Mouse (Mus musculus) mouse trophoblast stem cell (cell line): ENCODE data around the gene Tubg1.
"Not testable (repeated sequence)": the region's sequence is repeated elsewhere in the genome, so short reads cannot be mapped to it uniquely, and the experiment has no call there.

Experiments
- in situ Hi-C, 2 experiments: fragments of 300-500 bp; cut with MseI, MboI; formaldehyde crosslinking; loops; 2 replicates in 1 of 2; 3 replicates in 1 of 2; pipeline ENCODE4 v1.15.1; 2025

Tubg1 gene

DNA sequence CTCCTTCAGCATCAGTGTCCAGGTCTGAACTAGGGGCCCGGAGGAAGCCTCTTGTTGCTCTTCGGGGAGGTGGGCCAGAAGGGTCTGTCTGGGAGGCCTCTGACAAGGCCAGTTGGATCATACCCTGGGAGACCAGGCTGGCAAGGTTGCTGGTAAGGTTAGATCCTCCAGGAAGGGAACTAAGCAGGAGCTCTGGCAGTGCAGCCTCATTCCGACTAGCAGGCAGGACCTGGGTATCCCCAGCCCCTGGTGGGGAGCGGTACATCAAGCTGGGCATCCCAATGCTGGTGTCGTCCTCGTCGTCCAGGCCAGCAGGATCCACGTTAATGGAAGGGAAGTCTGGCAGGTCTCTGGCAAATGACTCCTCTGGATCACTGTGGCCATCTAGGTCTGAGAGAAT, 21.5 kb upstream of the Tubg1 start:
- in situ Hi-C loops: no loop called here

DNA sequence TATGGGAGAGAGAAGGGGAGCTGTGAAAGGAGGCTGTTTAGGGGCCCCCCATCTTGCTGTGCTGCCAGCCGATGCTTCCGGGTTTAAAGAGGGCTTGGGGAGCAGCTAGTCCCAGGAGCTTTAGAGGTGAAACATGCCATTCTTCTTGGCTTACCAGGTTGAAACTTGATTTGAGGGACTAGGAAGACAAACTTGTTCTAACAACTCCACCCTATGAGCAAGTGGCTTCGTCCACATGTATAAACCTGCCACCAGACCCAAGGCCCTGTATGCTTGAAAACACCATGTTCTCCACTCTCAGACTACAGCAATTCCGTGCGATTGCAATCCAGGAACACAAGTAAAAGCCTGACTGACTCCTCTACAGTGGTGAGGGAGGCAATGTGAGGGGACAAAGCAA, 16.7 kb upstream of the Tubg1 start:
- in situ Hi-C loops: no loop called here

DNA sequence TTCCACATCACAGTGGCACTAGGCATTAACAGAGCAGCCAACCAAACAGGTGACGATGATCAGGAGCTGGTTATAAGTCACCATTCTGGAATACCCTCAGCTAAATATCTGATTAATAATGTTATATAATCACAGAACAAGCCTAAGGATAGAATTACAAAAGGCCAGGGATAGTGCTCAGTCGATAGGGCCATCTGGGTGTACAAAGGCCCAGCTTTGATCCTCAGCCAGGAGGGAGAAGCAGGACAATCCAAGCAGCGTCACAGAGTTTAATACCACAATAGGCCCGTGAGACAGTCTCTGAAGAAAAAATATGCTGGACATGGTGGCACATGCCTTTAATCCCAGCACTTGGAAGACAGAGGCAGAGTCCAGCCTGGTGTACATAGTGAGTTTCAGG, 10.4 kb upstream of the Tubg1 start:
- in situ Hi-C loops: no loop called here

DNA sequence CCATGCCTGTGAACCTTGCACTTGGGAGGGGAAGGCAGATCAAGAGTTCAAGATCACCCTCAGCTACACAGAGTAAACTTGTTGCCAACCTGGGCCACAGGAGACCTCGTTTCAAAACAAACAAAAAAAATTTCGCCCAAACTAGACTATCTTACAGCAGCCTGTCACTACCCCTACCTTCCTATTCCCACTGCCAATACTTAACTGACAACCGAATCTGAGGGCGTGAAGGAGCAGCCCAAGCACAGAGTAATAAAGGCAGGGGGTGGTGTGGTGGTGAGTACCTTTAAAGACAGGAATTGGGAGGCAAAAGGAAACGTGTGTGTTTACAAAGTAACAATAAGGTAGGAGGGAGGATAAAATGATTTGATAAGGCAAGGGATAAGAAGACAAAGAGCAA, 9.0 kb upstream of the Tubg1 start:
- in situ Hi-C loops: no loop called here

DNA sequence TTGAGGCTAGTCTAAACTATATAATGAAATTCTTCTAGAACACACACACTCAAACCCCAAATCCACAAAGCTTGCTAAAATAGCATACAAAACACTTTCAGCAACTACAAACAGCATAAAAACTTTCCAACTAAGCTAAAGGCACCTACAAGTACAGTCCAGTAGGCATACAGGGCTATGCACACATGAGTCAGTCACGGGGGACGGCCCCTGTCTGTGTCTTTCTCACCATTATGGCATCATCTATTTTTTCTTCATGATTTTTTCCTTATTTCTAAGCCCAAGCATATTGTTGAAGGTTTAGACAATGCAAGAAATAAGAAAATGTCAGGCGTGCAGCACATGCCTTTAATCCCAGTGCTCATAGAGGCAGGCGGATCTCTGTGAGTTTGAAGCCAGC, 8.6 kb upstream of the Tubg1 start:
- in situ Hi-C loops: no loop called here

DNA sequence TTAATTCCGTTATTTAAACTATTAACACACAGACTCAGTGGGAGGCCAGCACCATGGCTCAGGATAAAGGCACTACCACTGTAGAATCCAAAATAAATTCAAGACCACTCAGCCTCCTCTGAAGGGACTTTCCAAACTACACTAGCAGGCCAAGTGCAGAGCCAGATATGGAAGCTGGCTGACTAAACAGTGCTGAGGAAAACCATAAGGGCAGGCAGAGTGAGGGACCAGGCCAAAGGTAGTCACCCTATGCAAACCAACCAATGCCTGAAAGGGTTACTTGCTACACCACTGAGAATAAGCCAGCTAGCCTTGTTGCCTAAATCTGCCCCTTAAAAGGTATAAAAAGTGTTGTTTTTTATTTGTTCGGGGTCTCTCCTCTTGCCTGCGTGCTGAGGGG, 7.6 kb upstream of the Tubg1 start:
- in situ Hi-C loops: no loop called here

DNA sequence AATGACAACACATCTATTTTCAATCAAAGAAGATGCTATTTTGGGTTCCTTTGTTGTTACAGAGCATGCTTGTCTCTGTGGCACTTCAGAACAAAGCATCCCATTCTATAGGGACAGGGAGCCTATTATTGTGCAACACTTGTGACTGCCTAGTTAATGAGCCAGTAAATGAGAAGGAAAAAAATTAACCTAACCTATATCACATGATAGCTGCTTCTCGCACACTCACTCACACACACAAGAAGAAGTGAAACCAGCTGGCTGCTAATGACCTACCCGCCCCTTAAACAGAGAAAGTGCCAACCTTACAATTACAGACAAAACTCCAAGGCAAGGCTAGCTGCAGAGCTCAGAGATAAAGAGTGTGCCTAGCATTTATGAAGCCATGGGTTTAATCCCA, 4.2 kb upstream of the Tubg1 start:
- in situ Hi-C loops: no loop called here

DNA sequence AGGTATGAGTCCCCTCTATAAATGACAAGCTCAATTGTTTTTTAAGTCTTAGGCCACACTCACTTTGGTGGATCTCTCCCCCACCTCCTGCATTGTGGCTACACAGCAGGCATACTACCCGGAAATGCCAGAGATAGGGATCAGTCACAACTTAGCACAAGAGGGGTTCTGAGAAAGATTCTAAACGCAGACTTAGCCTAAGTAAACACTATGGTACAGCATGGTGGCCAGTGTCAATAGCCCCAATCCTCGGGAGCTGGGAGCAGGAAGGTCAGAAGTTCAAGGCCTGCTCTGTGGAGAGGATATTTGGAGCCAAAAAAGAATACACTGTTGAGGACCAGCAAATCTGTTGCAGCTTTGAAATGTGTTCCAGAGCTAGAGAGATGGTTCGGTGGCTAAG, 1.6 kb upstream of the Tubg1 start:
- in situ Hi-C loops: no loop called here

DNA sequence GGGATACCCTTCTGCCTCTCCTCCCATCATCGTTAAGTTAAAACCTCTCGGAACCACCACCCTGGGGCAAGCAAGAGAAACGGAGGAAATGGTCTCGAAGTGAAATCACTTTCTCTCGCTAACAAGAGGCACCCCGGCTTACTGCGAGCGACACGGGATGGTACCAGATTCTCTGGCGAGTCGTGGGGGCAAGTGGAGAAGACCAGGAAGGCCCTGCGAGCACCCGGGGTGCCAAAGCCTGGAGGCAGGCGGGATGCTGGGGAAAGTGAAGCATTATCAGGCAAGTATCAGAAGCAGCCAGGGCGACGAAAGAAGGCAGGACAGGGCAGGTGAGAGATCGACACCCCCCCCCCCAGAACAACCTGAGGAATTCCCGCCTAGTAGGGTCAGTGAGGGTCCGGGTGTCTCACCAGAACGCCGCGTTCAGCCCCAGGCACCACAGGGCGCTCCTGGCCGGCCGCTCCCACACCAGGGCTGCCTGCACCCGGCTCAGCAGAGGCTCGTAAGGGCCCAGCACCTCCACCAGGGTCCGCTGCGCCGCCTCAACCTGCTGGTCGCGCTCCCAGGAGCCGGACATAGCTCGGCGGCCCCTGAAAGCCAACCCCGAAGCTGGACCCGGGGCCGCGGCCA, 492 bp upstream of the Tubg1 start:
- in situ Hi-C loops: no loop called here

DNA sequence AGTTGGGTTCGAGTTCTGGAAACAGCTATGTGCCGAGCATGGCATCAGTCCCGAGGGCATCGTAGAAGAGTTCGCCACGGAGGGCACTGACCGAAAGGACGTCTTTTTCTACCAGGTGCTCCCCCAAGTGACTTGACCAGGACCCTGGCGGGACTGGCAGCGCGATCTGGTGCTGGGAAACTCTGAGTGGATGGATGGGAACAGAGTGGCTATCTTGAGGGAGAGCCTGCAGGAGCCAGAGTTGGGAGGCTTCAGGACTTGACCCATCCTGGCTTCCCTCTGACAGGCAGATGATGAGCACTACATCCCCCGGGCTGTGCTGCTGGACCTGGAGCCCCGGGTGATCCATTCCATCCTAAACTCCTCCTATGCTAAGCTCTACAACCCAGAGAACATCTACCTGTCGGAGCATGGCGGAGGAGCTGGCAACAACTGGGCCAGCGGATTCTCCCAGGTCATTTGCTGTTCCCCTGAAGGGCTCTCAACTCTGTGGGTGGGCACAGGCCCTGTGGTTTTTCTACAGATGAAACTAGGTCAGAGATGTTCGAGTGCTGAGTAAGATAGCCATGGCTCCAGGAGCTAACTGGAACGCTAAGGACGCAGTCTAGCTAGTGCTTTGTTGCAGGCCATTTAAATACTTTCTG, 929 bp downstream of the Tubg1 start:
- in situ Hi-C loops: no loop called here

DNA sequence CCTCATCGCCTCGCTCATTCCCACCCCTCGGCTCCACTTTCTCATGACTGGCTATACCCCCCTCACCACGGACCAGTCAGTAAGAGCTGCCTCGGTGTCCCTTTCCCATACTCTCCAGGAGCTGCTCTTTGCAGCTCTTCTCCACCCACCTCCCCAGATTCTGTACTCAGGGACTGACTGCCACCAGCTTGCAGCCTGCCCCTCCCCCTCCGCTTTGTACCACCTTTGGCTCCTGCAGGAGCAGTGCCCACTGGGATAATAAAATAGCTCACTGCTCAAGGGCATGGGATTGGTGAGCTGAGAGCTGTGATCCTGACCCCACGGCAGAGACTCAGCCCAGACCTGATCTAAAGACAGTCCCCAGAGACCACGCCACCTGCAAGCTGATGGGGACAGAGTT, 4.8 kb downstream of the Tubg1 start:
- in situ Hi-C loops: not testable (repeated sequence)

DNA sequence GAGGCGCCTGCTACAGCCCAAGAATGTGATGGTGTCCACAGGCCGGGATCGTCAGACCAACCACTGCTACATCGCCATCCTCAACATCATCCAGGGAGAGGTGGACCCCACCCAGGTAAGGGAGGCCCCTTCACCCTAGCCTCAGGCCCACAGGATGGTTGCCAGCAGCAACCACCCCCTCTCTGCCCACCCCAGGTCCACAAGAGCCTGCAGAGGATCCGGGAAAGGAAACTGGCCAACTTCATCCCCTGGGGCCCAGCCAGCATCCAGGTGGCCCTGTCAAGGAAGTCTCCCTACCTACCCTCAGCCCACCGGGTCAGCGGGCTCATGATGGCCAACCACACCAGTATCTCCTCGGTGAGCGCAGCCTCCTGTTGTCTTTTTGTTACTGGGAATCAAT, 5.3 kb downstream of the Tubg1 start:
- in situ Hi-C loops: not testable (repeated sequence)

DNA sequence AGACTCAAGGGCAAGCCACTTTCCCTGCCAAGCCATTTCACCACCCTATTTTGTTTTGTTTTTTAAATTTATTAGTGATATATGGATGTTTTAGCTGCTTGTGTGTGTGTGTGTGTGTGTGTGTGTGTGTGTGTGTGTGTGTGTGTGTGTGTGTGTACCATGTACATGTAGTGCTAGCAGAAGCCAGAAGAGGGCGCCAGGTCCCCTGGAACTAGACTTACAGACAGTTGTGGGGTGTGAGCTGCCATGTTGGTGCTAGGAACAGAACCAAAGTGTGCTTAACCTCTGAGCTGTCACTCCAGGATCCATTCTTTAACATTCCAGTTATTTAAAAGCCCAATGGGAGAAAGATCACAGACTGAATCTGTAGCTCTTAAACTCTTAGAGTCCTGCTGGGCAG, 7.3 kb downstream of the Tubg1 start:
- in situ Hi-C loops: no loop called here

DNA sequence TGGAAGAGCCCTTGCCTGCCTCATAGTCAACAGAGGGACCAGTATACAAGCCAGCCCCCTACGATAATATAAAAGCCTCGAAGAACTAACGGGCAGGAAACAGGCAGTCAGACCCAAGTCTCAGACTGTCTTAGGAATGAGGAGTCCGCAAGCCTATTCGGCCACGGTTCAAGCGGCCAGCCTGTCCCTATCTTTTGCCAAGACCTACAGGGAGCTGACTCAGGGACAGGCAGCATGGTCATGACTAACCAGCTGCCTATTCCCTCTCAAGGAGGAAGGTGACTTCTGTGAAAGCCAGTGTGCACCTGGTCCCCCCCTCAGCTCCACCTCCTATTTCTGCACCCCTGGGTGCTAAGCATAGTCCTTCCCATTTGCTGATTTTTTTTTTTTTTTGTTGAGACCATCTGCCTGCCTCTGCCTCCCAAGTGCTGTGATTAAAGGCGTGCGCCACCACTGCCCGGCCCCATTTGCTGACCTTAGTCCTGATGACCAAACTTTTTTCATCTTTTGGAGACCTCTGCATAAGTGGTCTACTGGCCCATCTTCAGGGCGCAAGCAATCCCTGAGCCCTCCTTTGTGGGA, 9.3 kb downstream of the Tubg1 start:
- in situ Hi-C loops: no loop called here

DNA sequence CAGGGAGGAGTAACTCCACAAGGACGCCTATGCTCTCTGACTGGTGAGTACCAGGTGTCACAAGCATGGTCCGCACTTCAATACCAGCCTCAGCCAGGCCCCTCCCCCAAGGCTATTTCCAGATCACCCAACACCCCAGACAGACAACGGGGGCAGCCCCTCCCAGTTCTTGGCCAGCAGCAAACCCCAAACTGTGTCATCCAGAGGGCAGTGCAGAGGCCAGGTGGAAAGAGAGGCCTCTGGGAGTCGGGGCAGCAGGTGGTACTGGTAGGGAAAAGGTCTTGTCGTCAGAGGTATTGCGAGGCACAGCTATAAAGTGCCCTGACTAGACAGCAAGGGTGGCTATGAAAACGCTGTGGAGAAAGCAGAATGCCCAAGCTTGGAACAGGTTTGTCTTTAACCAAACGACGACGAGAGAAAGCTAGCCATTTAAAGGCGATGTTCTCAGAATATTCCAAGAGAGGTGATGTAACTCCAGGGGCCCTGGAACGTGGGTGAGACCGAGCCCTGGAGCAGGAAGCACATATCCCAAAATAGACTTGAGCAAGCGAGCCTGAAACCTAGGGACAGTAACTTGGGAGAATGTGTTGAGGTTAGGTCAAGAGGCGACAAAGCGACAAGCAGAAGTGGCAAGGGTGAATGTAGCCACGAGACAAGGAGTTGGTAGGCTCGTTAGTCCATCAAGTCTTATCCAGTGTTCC, 10.5 kb downstream of the Tubg1 start:
- in situ Hi-C loops: loop anchor here (5.0 kb wide), 1 partner anchor 47 kb away; the partner anchor contains the start of gene Ccr10 (in 2 of the 2)

DNA sequence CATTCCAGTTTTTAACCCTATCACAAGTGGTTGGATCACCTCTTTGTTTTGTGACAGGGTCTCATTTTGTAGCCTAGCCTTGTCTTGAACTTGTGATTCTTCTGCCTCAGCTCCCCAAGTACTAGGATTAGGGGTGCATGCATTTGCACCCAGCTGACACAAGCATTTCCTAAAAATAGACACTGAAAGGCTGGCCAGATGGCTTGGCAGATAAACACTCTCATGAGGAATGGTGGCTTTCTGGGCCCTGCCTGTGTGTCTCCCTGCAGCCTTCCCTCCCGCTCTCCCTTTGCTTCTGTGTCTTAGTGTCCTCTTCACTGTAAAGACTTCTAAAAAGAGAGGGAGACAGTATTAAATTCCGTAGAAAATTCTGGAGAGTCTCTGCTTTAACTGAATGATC, 11.4 kb downstream of the Tubg1 start:
- in situ Hi-C loops: loop anchor here (5.0 kb wide), 1 partner anchor 46 kb away; the partner anchor contains the start of gene Ccr10 (in 2 of the 2)

DNA sequence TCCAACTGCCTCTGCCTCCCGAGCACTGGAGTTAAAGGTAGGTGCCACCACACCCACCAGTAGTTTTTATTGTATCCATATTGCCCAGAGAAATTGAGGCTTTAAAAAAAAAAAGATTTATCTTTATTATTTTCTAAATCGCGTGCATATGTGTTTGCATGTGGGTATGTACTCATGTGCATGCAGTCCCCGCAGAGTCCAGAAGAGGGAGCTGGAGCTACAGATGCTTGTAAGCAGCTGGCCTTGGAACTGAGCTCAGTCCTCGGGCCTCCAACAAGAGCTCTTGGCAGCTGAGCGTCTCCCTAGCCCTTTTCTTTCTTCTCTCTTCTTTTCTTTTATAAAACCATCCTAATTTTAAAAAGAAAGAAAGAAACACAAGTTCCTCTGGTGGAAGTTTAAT, 12.0 kb downstream of the Tubg1 start:
- in situ Hi-C loops: loop anchor here (5.0 kb wide), 1 partner anchor 46 kb away; the partner anchor contains the start of gene Ccr10 (in 2 of the 2)

DNA sequence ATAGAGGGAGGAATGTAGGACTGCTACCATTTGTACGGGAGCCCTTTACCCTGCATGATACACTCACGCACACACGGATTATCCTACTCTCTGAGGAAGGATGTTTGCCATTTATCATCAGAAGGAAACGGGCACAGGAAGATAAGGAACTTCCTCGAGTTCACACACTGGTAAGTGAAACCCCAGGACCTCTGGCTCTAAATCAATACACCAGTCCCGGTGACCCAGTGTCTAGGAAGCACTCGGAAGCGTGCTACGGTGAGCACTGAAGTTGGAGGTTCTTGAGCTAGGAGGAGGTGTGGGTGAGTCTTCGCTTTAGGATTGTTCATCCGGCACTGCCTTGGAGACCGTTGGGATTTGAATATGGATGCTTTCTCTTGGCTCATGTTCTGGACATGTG, 13.3 kb downstream of the Tubg1 start:
- in situ Hi-C loops: loop anchor here (5.0 kb wide), 1 partner anchor 44 kb away; the partner anchor contains the start of gene Ccr10 (in 2 of the 2)

DNA sequence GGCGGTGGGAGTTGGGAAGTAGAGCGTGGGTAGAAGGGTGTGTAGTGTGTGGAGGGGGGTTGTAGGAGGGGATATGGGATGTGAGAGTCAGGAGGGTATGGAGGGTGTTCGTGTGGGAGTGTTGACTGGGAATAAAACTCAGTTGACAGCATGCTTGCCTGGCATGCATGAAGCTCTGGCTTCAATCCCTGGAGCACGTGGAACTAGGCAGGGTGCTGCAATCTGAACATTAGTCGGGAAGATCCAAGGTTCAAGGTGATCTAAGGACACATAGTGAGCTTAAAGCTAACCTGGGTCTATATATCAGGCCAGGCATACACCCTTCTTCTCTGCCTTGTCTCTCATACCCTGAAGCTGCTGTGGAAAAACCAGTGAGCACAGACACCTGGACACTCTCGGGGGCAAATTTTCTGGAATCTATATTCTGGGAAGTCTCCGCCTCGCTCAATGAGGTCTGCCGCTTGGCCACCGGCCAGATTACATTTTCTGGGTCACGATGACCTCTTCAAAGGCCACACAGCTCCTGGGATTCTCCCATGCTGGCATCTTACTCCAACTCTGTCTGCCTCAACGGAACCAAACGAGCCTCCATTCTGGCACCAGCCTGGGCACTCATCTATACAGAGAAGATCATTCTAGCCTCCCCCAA, 14.6 kb downstream of the Tubg1 start:
- in situ Hi-C loops: loop anchor here (5.0 kb wide), 1 partner anchor 43 kb away; the partner anchor contains the start of gene Ccr10 (in 2 of the 2)

DNA sequence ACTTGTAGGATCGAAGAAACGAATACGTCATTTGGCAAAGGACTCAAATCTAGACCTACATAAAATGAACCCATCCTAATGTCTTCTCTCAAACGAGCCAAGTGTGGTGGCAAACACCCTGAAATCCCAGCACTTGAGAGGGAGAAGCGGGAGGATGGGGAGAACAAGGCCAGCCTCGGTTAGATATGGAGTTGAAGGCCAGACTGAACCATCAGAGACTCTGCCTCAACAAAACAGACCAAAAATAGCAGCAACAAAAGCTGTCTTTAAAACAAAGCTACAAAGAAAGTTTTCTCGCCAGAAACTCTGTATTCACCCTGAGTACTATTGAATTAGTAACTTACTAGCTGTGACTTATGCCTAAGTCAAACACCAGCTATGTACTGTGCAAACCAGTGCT, 17.3 kb downstream of the Tubg1 start:
- in situ Hi-C loops: no loop called here

DNA sequence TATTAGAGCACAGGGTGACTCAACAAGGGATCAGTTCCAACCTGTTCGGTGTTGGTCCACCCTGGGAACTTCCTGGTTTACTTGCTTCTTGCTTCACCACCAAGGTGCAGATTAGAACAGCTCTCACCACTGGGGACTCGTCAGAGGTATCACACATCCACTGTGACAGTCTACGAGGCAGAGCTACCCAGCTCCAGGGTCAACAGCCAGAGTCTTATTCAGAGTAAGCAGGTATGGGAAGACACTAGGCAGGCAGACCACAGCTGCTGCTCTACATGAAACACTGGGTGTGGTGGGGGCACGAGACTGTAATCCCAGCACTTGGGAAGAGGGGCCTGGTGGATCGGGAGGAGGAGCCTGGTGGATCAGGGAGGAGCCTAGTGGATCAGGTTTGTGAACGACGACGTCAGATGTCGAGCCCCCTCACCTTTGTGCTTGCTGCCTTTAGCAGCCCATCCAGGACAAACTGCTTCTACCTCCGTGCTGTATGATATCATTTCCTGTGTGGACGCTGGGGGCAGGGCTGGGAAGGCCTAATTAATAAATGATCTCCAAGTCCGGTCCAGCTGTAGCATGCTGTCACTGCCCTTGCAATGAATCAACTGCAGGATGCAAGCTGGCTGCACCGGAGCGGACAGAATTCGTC, 18.9 kb downstream of the Tubg1 start:
- in situ Hi-C loops: no loop called here
